Mouse (Mus musculus): ENCODE measurements around the gene Ephb1. TPM values are rescaled to one million over a fixed set of nuclear protein-coding genes. Genes with fewer than 3 reads are reported as not detected.

Gene Ephb1
- polyA plus RNA-seq, 1 experiment, result 2.5 TPM

- Histone ChIP-seq H3K36me3 (ENCODE audit: control insufficient read depth, insufficient read depth) (no peaks in the 10 kb centered on the region), H3ac (ENCODE audit: control insufficient read depth, insufficient read length) (no peak overlapping the region), H3K79me2 (ENCODE audit: control insufficient read depth, insufficient read depth) (no peaks in the 10 kb centered on the region), H3K4me3 (no peak overlapping the region), H3K27me3 (ENCODE audit: control insufficient read depth, insufficient read depth, insufficient read length) (no peaks in the 10 kb centered on the region), H3K4me2 (ENCODE audit: low read depth) (no peak overlapping the region)
- TF ChIP-seq MYOD1 (IDR thresholded peaks at IDR 0.05; ENCODE audit: control insufficient read depth in 1 of 3, insufficient read length in 2 of 3, low read depth in 2 of 3) (peak in 1 of 3 experiments; percentile 31), MAX (IDR thresholded peaks at IDR 0.05; ENCODE audit: low read depth) (no peak)
Measured at GRCm38 (mm10) chr9:102006539-102006938, 348.0 kb downstream of the Ephb1 start.

GRCm38 (mm10) chr9:102002920-102003319, 351.6 kb downstream of the Ephb1 start:
- TF ChIP-seq POLR2AphosphoS2 (IDR thresholded peaks at IDR 0.05; ENCODE audit: insufficient read length, low read depth) (no peak), E2F4 (IDR thresholded peaks at IDR 0.05; ENCODE audit: insufficient read depth) (no peak), USF1 (IDR thresholded peaks at IDR 0.05; ENCODE audit: low read depth) (no peak), MYOD1 (IDR thresholded peaks at IDR 0.05; ENCODE audit: control insufficient read depth in 1 of 3, insufficient read length in 2 of 3, low read depth in 2 of 3) (no peak), TCF3 (IDR thresholded peaks at IDR 0.05; ENCODE audit: insufficient read length, low read depth) (no peak), TCF12 (IDR thresholded peaks at IDR 0.05; ENCODE audit: insufficient read depth, poor library complexity, severe bottlenecking) (no peak), SRF (IDR thresholded peaks at IDR 0.05; ENCODE audit: control insufficient read depth, insufficient read length, low read depth) (no peak)
- H3ac ChIP-seq (ENCODE audit: control insufficient read depth, insufficient read length), result no peak overlapping the region
- H3K27me3 ChIP-seq (ENCODE audit: control insufficient read depth, insufficient read depth, insufficient read length), result no peaks in the 10 kb centered on the region
- H3K79me2 ChIP-seq (ENCODE audit: control insufficient read depth, insufficient read depth), result no peaks in the 10 kb centered on the region
- no peaks in the 10 kb centered on the region for H3K36me3 ChIP-seq (ENCODE audit: control insufficient read depth, insufficient read depth)
- no peak overlapping the region for H3K4me2 ChIP-seq (ENCODE audit: low read depth)
- no peak overlapping the region for H3K4me3 ChIP-seq

GRCm38 (mm10) chr9:102002186-102002585, 352.3 kb downstream of the Ephb1 start:
- H3K27me3 ChIP-seq (ENCODE audit: control insufficient read depth, insufficient read depth, insufficient read length), result no peaks in the 10 kb centered on the region
- no peaks in the 10 kb centered on the region for H3K36me3 ChIP-seq (ENCODE audit: control insufficient read depth, insufficient read depth)
- H3ac ChIP-seq (ENCODE audit: control insufficient read depth, insufficient read length), result no peak overlapping the region
- TF ChIP-seq TCF12 (IDR thresholded peaks at IDR 0.05; ENCODE audit: insufficient read depth, poor library complexity, severe bottlenecking), result no peak
- TF ChIP-seq MYOG (IDR thresholded peaks at IDR 0.05; ENCODE audit: control insufficient read depth in 1 of 3, insufficient read depth in 1 of 3, insufficient read length in 2 of 3, low read depth in 2 of 3), result no peak
- no peak for TF ChIP-seq POLR2A (IDR thresholded peaks at IDR 0.05; ENCODE audit: insufficient read length, low read depth)
- TF ChIP-seq USF1 (IDR thresholded peaks at IDR 0.05; ENCODE audit: low read depth), result no peak
- no peak for TF ChIP-seq MAX (IDR thresholded peaks at IDR 0.05; ENCODE audit: low read depth)
- TF ChIP-seq CEBPB (IDR thresholded peaks at IDR 0.05; ENCODE audit: insufficient read depth, poor library complexity, severe bottlenecking), result no peak
- TF ChIP-seq SRF (IDR thresholded peaks at IDR 0.05; ENCODE audit: control insufficient read depth, insufficient read length, low read depth), result no peak
- TF ChIP-seq MYOD1 (IDR thresholded peaks at IDR 0.05; ENCODE audit: control insufficient read depth in 1 of 3, insufficient read length in 2 of 3, low read depth in 2 of 3), result no peak
- TF ChIP-seq TCF3 (IDR thresholded peaks at IDR 0.05; ENCODE audit: insufficient read length, low read depth), result no peak
- TF ChIP-seq POLR2AphosphoS2 (IDR thresholded peaks at IDR 0.05; ENCODE audit: insufficient read length, low read depth), result no peak
- no peak for TF ChIP-seq REST (IDR thresholded peaks at IDR 0.05; ENCODE audit: insufficient read depth, insufficient read length)
- TF ChIP-seq E2F4 (IDR thresholded peaks at IDR 0.05; ENCODE audit: insufficient read depth), result no peak
- no peaks in the 10 kb centered on the region for H3K79me2 ChIP-seq (ENCODE audit: control insufficient read depth, insufficient read depth)
- H3K4me3 ChIP-seq, result no peak overlapping the region
- no peak overlapping the region for H3K4me2 ChIP-seq (ENCODE audit: low read depth)

GRCm38 (mm10) chr9:102001633-102002165, 352.8 kb downstream of the Ephb1 start:
- Histone ChIP-seq H3K4me2 (ENCODE audit: low read depth) (no peak overlapping the region), H3K4me3 (no peak overlapping the region), H3ac (ENCODE audit: control insufficient read depth, insufficient read length) (no peak overlapping the region), H3K79me2 (ENCODE audit: control insufficient read depth, insufficient read depth) (no peaks in the 10 kb centered on the region), H3K27me3 (ENCODE audit: control insufficient read depth, insufficient read depth, insufficient read length) (no peaks in the 10 kb centered on the region), H3K36me3 (ENCODE audit: control insufficient read depth, insufficient read depth) (no peaks in the 10 kb centered on the region)
- no peak for TF ChIP-seq CEBPB (IDR thresholded peaks at IDR 0.05; ENCODE audit: insufficient read depth, poor library complexity, severe bottlenecking)
- no peak for TF ChIP-seq E2F4 (IDR thresholded peaks at IDR 0.05; ENCODE audit: insufficient read depth)
- no peak for TF ChIP-seq REST (IDR thresholded peaks at IDR 0.05; ENCODE audit: insufficient read depth, insufficient read length)
- TF ChIP-seq SRF (IDR thresholded peaks at IDR 0.05; ENCODE audit: control insufficient read depth, insufficient read length, low read depth), result no peak
- no peak for TF ChIP-seq MYOG (IDR thresholded peaks at IDR 0.05; ENCODE audit: control insufficient read depth in 1 of 3, insufficient read depth in 1 of 3, insufficient read length in 2 of 3, low read depth in 2 of 3)
- no peak for TF ChIP-seq TCF3 (IDR thresholded peaks at IDR 0.05; ENCODE audit: insufficient read length, low read depth)
- no peak for TF ChIP-seq TCF12 (IDR thresholded peaks at IDR 0.05; ENCODE audit: insufficient read depth, poor library complexity, severe bottlenecking)
- no peak for TF ChIP-seq POLR2AphosphoS2 (IDR thresholded peaks at IDR 0.05; ENCODE audit: insufficient read length, low read depth)
- TF ChIP-seq MAX (IDR thresholded peaks at IDR 0.05; ENCODE audit: low read depth), result no peak
- TF ChIP-seq MYOD1 (IDR thresholded peaks at IDR 0.05; ENCODE audit: control insufficient read depth in 1 of 3, insufficient read length in 2 of 3, low read depth in 2 of 3), result no peak
- TF ChIP-seq USF1 (IDR thresholded peaks at IDR 0.05; ENCODE audit: low read depth), result no peak
- TF ChIP-seq POLR2A (IDR thresholded peaks at IDR 0.05; ENCODE audit: insufficient read length, low read depth), result no peak

GRCm38 (mm10) chr9:101999690-102000089, 354.8 kb downstream of the Ephb1 start:
- Histone ChIP-seq H3ac (ENCODE audit: control insufficient read depth, insufficient read length) (no peak overlapping the region), H3K36me3 (ENCODE audit: control insufficient read depth, insufficient read depth) (no peaks in the 10 kb centered on the region), H3K4me3 (no peak overlapping the region), H3K27me3 (ENCODE audit: control insufficient read depth, insufficient read depth, insufficient read length) (no peaks in the 10 kb centered on the region), H3K79me2 (ENCODE audit: control insufficient read depth, insufficient read depth) (no peaks in the 10 kb centered on the region), H3K4me2 (ENCODE audit: low read depth) (no peak overlapping the region)
- TF ChIP-seq SRF (IDR thresholded peaks at IDR 0.05; ENCODE audit: control insufficient read depth, insufficient read length, low read depth), result no peak
- TF ChIP-seq POLR2A (IDR thresholded peaks at IDR 0.05; ENCODE audit: insufficient read length, low read depth), result no peak
- no peak for TF ChIP-seq TCF12 (IDR thresholded peaks at IDR 0.05; ENCODE audit: insufficient read depth, poor library complexity, severe bottlenecking)
- TF ChIP-seq CEBPB (IDR thresholded peaks at IDR 0.05; ENCODE audit: insufficient read depth, poor library complexity, severe bottlenecking), result no peak
- TF ChIP-seq MAX (IDR thresholded peaks at IDR 0.05; ENCODE audit: low read depth), result no peak
- TF ChIP-seq MYOD1 (IDR thresholded peaks at IDR 0.05; ENCODE audit: control insufficient read depth in 1 of 3, insufficient read length in 2 of 3, low read depth in 2 of 3), result no peak
- no peak for TF ChIP-seq USF1 (IDR thresholded peaks at IDR 0.05; ENCODE audit: low read depth)
- TF ChIP-seq POLR2AphosphoS2 (IDR thresholded peaks at IDR 0.05; ENCODE audit: insufficient read length, low read depth), result no peak
- no peak for TF ChIP-seq MYOG (IDR thresholded peaks at IDR 0.05; ENCODE audit: control insufficient read depth in 1 of 3, insufficient read depth in 1 of 3, insufficient read length in 2 of 3, low read depth in 2 of 3)
- no peak for TF ChIP-seq TCF3 (IDR thresholded peaks at IDR 0.05; ENCODE audit: insufficient read length, low read depth)
- TF ChIP-seq REST (IDR thresholded peaks at IDR 0.05; ENCODE audit: insufficient read depth, insufficient read length), result no peak
- no peak for TF ChIP-seq E2F4 (IDR thresholded peaks at IDR 0.05; ENCODE audit: insufficient read depth)

Measured in myocyte (in vitro differentiated cells).